8 mouse cellular contexts compared by ENCODE assay signal in genomic region chr10:95562859-95563841, GRCm38 (mm10). TPM values are rescaled to one million over a fixed set of nuclear protein-coding genes. Genes with fewer than 3 reads are reported as not detected.
DNase-seq lines count a peak whose midpoint lies in the region; ATAC-seq lines count a peak whose summit lies in the region.

No protein-coding gene starts in this region.

- DNase-seq in layer of hippocampus, postnatal 36 days: peak; percentile 30 to 31
- no peak for DNase-seq in layer of hippocampus, adult 8-10 months (ENCODE audit: low spot score in 2 of 2)
- peak; percentile 63 for DNase-seq in cerebellum, adult 11-12 months
- peak; percentile 71 for DNase-seq in liver, embryonic 11.5 days (ENCODE audit: low spot score)
- DNase-seq in spleen, postnatal 36 days (ENCODE audit: low spot score in 2 of 2): peak; percentile 18 to 34

- no peaks in the 10 kb centered on the region for H3K27me3 ChIP-seq in forebrain, embryonic 15.5 days
- no peaks in the 10 kb centered on the region for H3K27me3 ChIP-seq in hindbrain, embryonic 13.5 days
- H3K27me3 ChIP-seq in liver, embryonic 11.5 days (replicated peaks; ENCODE audit: control insufficient read depth, insufficient read depth, low read length): no peaks in the 10 kb centered on the region
- H3K27me3 ChIP-seq in midbrain, embryonic 16.5 days (ENCODE audit: control insufficient read depth, insufficient read depth, low read depth, low read length): no peaks in the 10 kb centered on the region

- under 1% methylated on average over 65 of the region's 65 CpGs for WGBS in forebrain, embryonic 15.5 days
- under 1% methylated on average over 54 of the region's 65 CpGs for WGBS in hindbrain, embryonic 13.5 days
- under 1% methylated on average over 64 of the region's 65 CpGs for WGBS in liver, embryonic 11.5 days
- WGBS in midbrain, embryonic 16.5 days: under 1% methylated on average over 64 of the region's 65 CpGs

- H3K4me3 ChIP-seq in forebrain, embryonic 15.5 days: peak overlapping the region; percentile 96
- peak overlapping the region; percentile 90 for H3K4me3 ChIP-seq in hindbrain, embryonic 13.5 days
- H3K4me3 ChIP-seq in liver, embryonic 11.5 days (ENCODE audit: low read depth, low read length): peak overlapping the region; percentile 87
- H3K4me3 ChIP-seq in midbrain, embryonic 16.5 days (ENCODE audit: low read depth, low read length): peak overlapping the region; percentile 66

- H3K4me2 ChIP-seq in forebrain, embryonic 15.5 days (replicated peaks): peak overlapping the region; percentile 75
- peak overlapping the region; percentile 88 for H3K4me2 ChIP-seq in hindbrain, embryonic 13.5 days
- peak overlapping the region; percentile 92 for H3K4me2 ChIP-seq in liver, embryonic 11.5 days
- peak overlapping the region; percentile 80 for H3K4me2 ChIP-seq in midbrain, embryonic 16.5 days (ENCODE audit: low read length)

- ATAC-seq in forebrain, embryonic 15.5 days (replicated peaks): peak; percentile 62
- peak; percentile 75 for ATAC-seq in hindbrain, embryonic 13.5 days (ENCODE audit: low FRiP score)
- ATAC-seq in liver, embryonic 11.5 days (replicated peaks; ENCODE audit: low FRiP score): peak; percentile 37
- ATAC-seq in midbrain, embryonic 16.5 days: peak; percentile 78

- H3K4me1 ChIP-seq in forebrain, embryonic 15.5 days: peaks cover 35% of the 10 kb centered on the region
- H3K4me1 ChIP-seq in hindbrain, embryonic 13.5 days (replicated peaks): peaks cover 46% of the 10 kb centered on the region
- peaks cover 33% of the 10 kb centered on the region for H3K4me1 ChIP-seq in liver, embryonic 11.5 days (replicated peaks; ENCODE audit: control insufficient read depth, insufficient read depth, low read length)
- H3K4me1 ChIP-seq in midbrain, embryonic 16.5 days (ENCODE audit: control insufficient read depth, insufficient read depth, low read length): peaks cover 19% of the 10 kb centered on the region

- no peaks in the 10 kb centered on the region for H3K9me3 ChIP-seq in forebrain, embryonic 15.5 days
- H3K9me3 ChIP-seq in hindbrain, embryonic 13.5 days: no peaks in the 10 kb centered on the region
- H3K9me3 ChIP-seq in liver, embryonic 11.5 days (ENCODE audit: control insufficient read depth, low read length): no peaks in the 10 kb centered on the region
- no peaks in the 10 kb centered on the region for H3K9me3 ChIP-seq in midbrain, embryonic 16.5 days (replicated peaks; ENCODE audit: control insufficient read depth, low read length, poor library complexity, severe bottlenecking)

- H3K9ac ChIP-seq in forebrain, embryonic 15.5 days (replicated peaks): peak overlapping the region; percentile 94
- peak overlapping the region; percentile 94 for H3K9ac ChIP-seq in hindbrain, embryonic 13.5 days
- H3K9ac ChIP-seq in liver, embryonic 11.5 days (ENCODE audit: low read depth, low read length): peak overlapping the region; percentile 98
- peak overlapping the region; percentile 74 for H3K9ac ChIP-seq in midbrain, embryonic 16.5 days (ENCODE audit: low read depth, low read length)

- H3K36me3 ChIP-seq in forebrain, embryonic 15.5 days: no peaks in the 10 kb centered on the region
- H3K36me3 ChIP-seq in hindbrain, embryonic 13.5 days: no peaks in the 10 kb centered on the region
- no peaks in the 10 kb centered on the region for H3K36me3 ChIP-seq in liver, embryonic 11.5 days (ENCODE audit: control insufficient read depth, insufficient read depth, low read length)
- H3K36me3 ChIP-seq in midbrain, embryonic 16.5 days (ENCODE audit: control insufficient read depth, insufficient read depth, low read length): no peaks in the 10 kb centered on the region

- H3K27ac ChIP-seq in forebrain, embryonic 15.5 days (replicated peaks): peak overlapping the region; percentile 92
- peak overlapping the region; percentile 95 for H3K27ac ChIP-seq in hindbrain, embryonic 13.5 days
- peak overlapping the region; percentile 87 for H3K27ac ChIP-seq in liver, embryonic 11.5 days (ENCODE audit: low read depth, low read length)
- H3K27ac ChIP-seq in midbrain, embryonic 16.5 days (ENCODE audit: low read length): peak overlapping the region; percentile 90

RNA-seq across cellular contexts. Expression of gene Nudt4, which starts 0.8 kb away (rescaled TPM):
- 10 to 100 TPM; 73.9 to 74.5 TPM for total RNA-seq in layer of hippocampus, postnatal 36 days (2021)
- total RNA-seq in layer of hippocampus, adult 8-10 months (2022): 10 to 100 TPM; 72.5 to 74.3 (median 73.6) TPM
- polyA plus RNA-seq in forebrain, embryonic 15.5 days (2015; fragmentation: Nextera tagmentation; extraction: Ambion mirVana): 74.7 and 79.2 TPM in 2 replicates
- 74.6 and 76.5 TPM in 2 replicates for polyA plus RNA-seq in hindbrain, embryonic 13.5 days (2015; fragmentation: Nextera tagmentation; extraction: Ambion mirVana)
- 95.8 and 97.9 TPM in 2 replicates for polyA plus RNA-seq in liver, embryonic 11.5 days (2014; fragmentation: Nextera tagmentation; extraction: Ambion mirVana)
- polyA plus RNA-seq in midbrain, embryonic 16.5 days (2015; fragmentation: Nextera tagmentation; extraction: Ambion mirVana): 59.9 and 61.0 TPM in 2 replicates

RNA-seq across cellular contexts. Expression of gene Ube2n, which starts 48.2 kb away (rescaled TPM):
- 100 to 1,000 TPM; 192 to 202 TPM for total RNA-seq in layer of hippocampus, postnatal 36 days (2021)
- 100 to 1,000 TPM; 176 to 226 (median 205) TPM for total RNA-seq in layer of hippocampus, adult 8-10 months (2022)
- polyA plus RNA-seq in forebrain, embryonic 15.5 days (2015; fragmentation: Nextera tagmentation; extraction: Ambion mirVana): 394 and 412 TPM in 2 replicates
- polyA plus RNA-seq in hindbrain, embryonic 13.5 days (2015; fragmentation: Nextera tagmentation; extraction: Ambion mirVana): 403 and 411 TPM in 2 replicates
- 310 and 327 TPM in 2 replicates for polyA plus RNA-seq in liver, embryonic 11.5 days (2014; fragmentation: Nextera tagmentation; extraction: Ambion mirVana)
- polyA plus RNA-seq in midbrain, embryonic 16.5 days (2015; fragmentation: Nextera tagmentation; extraction: Ambion mirVana): 372 and 373 TPM in 2 replicates

Comparison
In these comparisons a context has a peak if more than half of its experiments do, and no peak if none do; other contexts are left out.
1. DNase-seq: peak in layer of hippocampus, postnatal 36 days (2 of 2), cerebellum, adult 11-12 months (single experiment), liver, embryonic 11.5 days (single experiment) and spleen, postnatal 36 days (2 of 2); none in layer of hippocampus, adult 8-10 months (0 of 2).
2. Peak in every context shown above with its lines, with median percentiles within 50 percentile points of each other: ATAC-seq, H3K27ac ChIP-seq, H3K4me2 ChIP-seq, H3K4me3 ChIP-seq and H3K9ac ChIP-seq.